ENCODE assay signal across 24 mouse cellular contexts in genomic region chr7:92761161-92761560, GRCm38 (mm10). TPM values are rescaled to one million over a fixed set of nuclear protein-coding genes. Genes with fewer than 3 reads are reported as not detected.
DNase-seq lines count a peak whose midpoint lies in the region; ATAC-seq lines count a peak whose summit lies in the region.
"Had no signal": no experiment of that assay in that cellular context is flagged by ENCODE, and none has a peak within 500 bp of the region (broad histone marks: within the 10 kb centered on the region; RNA-seq: fewer than 3 reads in every experiment).

No protein-coding gene starts in this region.

- H3K4me3 ChIP-seq in heart, embryonic 10.5 days, result no peak overlapping the region
- H3K4me3 ChIP-seq in forebrain, embryonic 14.5 days (ENCODE audit: low read depth, low read length), result no peak overlapping the region
- H3K4me3 ChIP-seq: embryonic facial prominence, embryonic 10.5 days; heart, embryonic 13.5 days; hindbrain, embryonic 10.5 days; limb, embryonic 13.5 days; liver, embryonic 13.5 days; midbrain, embryonic 12.5 days; neural tube, embryonic 15.5 days had no signal

- no peak overlapping the region for H3K27ac ChIP-seq in heart, embryonic 10.5 days
- H3K27ac ChIP-seq in forebrain, embryonic 14.5 days (ENCODE audit: low read depth, low read length), result no peak overlapping the region
- H3K27ac ChIP-seq: embryonic facial prominence, embryonic 10.5 days; heart, embryonic 13.5 days; hindbrain, embryonic 10.5 days; limb, embryonic 13.5 days; liver, embryonic 13.5 days; midbrain, embryonic 12.5 days; neural tube, embryonic 15.5 days; stomach, postnatal 0 days had no signal

- no peak overlapping the region for H3K4me2 ChIP-seq in forebrain, embryonic 14.5 days (ENCODE audit: low read length)
- H3K4me2 ChIP-seq: heart, embryonic 13.5 days; limb, embryonic 13.5 days; liver, embryonic 13.5 days; lung, embryonic 14.5 days; midbrain, embryonic 12.5 days; neural tube, embryonic 15.5 days had no signal

- DNase-seq in cerebellum, adult 18-20 months, result peak; percentile 57 to 63
- no peak for DNase-seq in cerebellum, adult 11 months
- peak; percentile 97 for DNase-seq in heart, adult 11 months
- DNase-seq in heart, embryonic 10.5 days (ENCODE audit: low spot score), result no peak
- DNase-seq in brain, adult 2 months (ENCODE audit: low read depth, low spot score), result peak; percentile 74
- DNase-seq in heart, postnatal 10 days, result peak; percentile 59 to 74
- DNase-seq in forebrain, embryonic 14.5 days (ENCODE audit: low spot score), result no peak
- DNase-seq in retina, postnatal 1 day, result no peak
- DNase-seq: adrenal gland, adult 8-10 months; kidney, postnatal 36 days; liver, embryonic 13.5 days; lung, embryonic 14.5 days; thymus, adult 2 months; thymus, postnatal 4 days had no signal

- no peaks in the 10 kb centered on the region for H3K27me3 ChIP-seq in heart, embryonic 10.5 days (ENCODE audit: insufficient read depth, poor library complexity, severe bottlenecking)
- no peaks in the 10 kb centered on the region for H3K27me3 ChIP-seq in forebrain, embryonic 14.5 days (replicated peaks; ENCODE audit: control insufficient read depth, insufficient read depth, low read length)
- H3K27me3 ChIP-seq: heart, embryonic 13.5 days; liver, embryonic 13.5 days; midbrain, embryonic 12.5 days; neural tube, embryonic 15.5 days had no signal

- H3K36me3 ChIP-seq in heart, embryonic 10.5 days, result no peaks in the 10 kb centered on the region
- H3K36me3 ChIP-seq in forebrain, embryonic 14.5 days (ENCODE audit: control insufficient read depth, insufficient read depth, low read length), result no peaks in the 10 kb centered on the region
- H3K36me3 ChIP-seq: embryonic facial prominence, embryonic 10.5 days; heart, embryonic 13.5 days; hindbrain, embryonic 10.5 days; limb, embryonic 13.5 days; liver, embryonic 13.5 days; midbrain, embryonic 12.5 days; neural tube, embryonic 15.5 days had no signal

- H3K4me1 ChIP-seq in heart, embryonic 10.5 days, result peaks cover 4% of the 10 kb centered on the region; the same call in 1 of the 2 replicates
- H3K4me1 ChIP-seq in forebrain, embryonic 14.5 days (ENCODE audit: control insufficient read depth, insufficient read depth, low read length), result peaks cover 4% of the 10 kb centered on the region; the same call in 1 of the 2 replicates
- H3K4me1 ChIP-seq: liver, embryonic 13.5 days; midbrain, embryonic 12.5 days had no signal

- ATAC-seq in forebrain, embryonic 14.5 days, result no peak
- ATAC-seq: CD4-positive, CD25-positive, alpha-beta regulatory T cell, adult 4 months; forebrain, embryonic 16.5 days; intestine, postnatal 0 days had no signal

- 88% methylated on average over 9 of the region's 9 CpGs for WGBS in heart, embryonic 10.5 days
- WGBS in forebrain, embryonic 14.5 days, result 89% methylated on average over 9 of the region's 9 CpGs

- intact Hi-C loops in heart, postnatal 10 days (cut with DNase I), result loop anchor here (2.0 kb wide), 1 partner anchor 18 kb away; no protein-coding TSS in a partner anchor

- H3K9ac ChIP-seq in forebrain, embryonic 14.5 days (ENCODE audit: low read length), result no peak overlapping the region
- H3K9ac ChIP-seq: heart, embryonic 13.5 days; limb, embryonic 13.5 days; liver, embryonic 13.5 days; lung, embryonic 14.5 days; midbrain, embryonic 12.5 days; neural tube, embryonic 15.5 days had no signal

- no peaks in the 10 kb centered on the region for H3K9me3 ChIP-seq in heart, embryonic 10.5 days
- no peaks in the 10 kb centered on the region for H3K9me3 ChIP-seq in forebrain, embryonic 14.5 days (replicated peaks; ENCODE audit: control insufficient read depth, low read length)
- H3K9me3 ChIP-seq: embryonic facial prominence, embryonic 10.5 days; heart, embryonic 13.5 days; hindbrain, embryonic 10.5 days; limb, embryonic 13.5 days; liver, embryonic 13.5 days; midbrain, embryonic 12.5 days; neural tube, embryonic 15.5 days had no signal

RNA-seq across cellular contexts. Expression of gene Rab30, which starts 19.8 kb away (rescaled TPM):
- polyA plus RNA-seq in heart, embryonic 10.5 days (2016; fragmentation: Nextera tagmentation; extraction: Ambion mirVana), result 4.8 and 7.2 TPM in 2 replicates
- 10 to 100 TPM; 17.3 to 18.6 TPM for total RNA-seq in heart, postnatal 10 days (2021)
- 25.9 and 27.5 TPM in 2 replicates for polyA plus RNA-seq in forebrain, embryonic 14.5 days (2014; fragmentation: Nextera tagmentation; extraction: Ambion mirVana)

Comparison
In these comparisons a context has a peak if more than half of its experiments do, and no peak if none do; other contexts are left out.
1. DNase-seq: peak in cerebellum, adult 18-20 months (2 of 2), heart, adult 11 months (single experiment), brain, adult 2 months (single experiment) and heart, postnatal 10 days (2 of 2); none in cerebellum, adult 11 months (single experiment), heart, embryonic 10.5 days (single experiment), forebrain, embryonic 14.5 days (single experiment) and retina, postnatal 1 day (single experiment).